Mouse (Mus musculus): ENCODE results near the gene Zfp689.
"Not testable (repeated sequence)": the region's sequence is repeated elsewhere in the genome, so short reads cannot be mapped to it uniquely, and the experiment has no call there.

GRCm38 (mm10) chr7:127465670-127466069 is 16.7 kb upstream of the Zfp689 start:
- not testable (repeated sequence) for TF ChIP-seq CTCF (IDR thresholded peaks at IDR 0.05; ENCODE audit: low read depth, low read length); POLR2A (IDR thresholded peaks at IDR 0.05; ENCODE audit: borderline replicate concordance, low read depth, low read length)
